Mouse (Mus musculus): ENCODE results near the gene Myt1l.

The Myt1l gene

DNA sequence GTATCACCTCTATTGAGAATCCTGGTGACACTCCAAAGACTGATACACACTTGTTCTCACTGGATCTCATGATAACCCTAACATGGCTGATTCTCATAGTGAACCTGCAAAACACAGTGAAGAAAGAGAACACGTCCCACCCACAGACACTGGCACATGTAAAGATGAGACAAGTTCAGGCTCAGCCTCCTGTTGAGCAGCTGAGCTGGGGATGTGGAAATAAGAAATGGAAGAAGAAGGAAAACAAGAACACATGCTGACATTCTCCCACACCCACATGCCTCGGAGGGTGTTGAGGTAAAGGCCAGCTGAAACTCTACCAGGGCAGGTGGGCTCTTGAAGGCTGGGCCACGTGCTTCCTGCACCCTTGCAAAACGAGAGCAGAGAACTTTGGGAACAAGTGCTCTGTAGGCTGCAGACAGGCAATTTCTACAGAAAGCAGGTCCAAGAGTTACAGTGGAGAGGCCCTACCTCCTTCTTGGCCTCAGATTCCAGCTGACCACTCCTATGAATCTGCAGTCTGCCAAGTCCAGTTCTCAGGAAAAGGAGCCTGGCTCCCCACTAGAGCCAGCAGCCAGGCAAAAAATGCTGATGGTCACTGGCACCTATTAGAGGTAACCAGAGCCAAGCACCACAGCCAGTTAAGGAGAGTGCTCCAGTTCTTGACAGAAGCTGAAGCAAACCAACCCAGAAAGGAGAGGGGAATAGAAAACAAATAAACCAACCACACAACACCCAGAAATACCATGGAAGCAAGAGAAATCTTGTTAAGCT, 376.1 kb downstream of the Myt1l start:
- DNase-seq (ENCODE audit: low read depth, low spot score), result no peak

DNA sequence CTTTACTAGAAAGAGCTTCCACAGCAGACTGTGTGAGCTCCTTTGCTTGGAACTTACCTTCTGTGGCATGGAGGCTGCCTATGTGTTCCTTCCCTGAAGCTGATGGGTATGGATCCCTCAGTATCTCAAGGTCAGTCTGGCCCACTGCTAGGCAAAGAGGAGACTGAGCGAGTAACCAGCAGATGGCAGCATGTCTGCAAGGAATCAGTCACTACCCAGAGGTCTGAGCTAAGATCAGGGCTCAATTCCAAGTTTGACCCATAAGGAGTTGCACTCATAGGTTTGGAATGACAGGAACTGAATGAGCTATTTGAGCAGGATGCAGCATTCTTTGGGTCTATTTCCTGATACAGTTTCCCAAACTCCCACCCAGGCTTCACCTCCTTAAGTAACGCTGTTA, 378.9 kb downstream of the Myt1l start:
- DNase-seq (ENCODE audit: low read depth, low spot score), result no peak

DNA sequence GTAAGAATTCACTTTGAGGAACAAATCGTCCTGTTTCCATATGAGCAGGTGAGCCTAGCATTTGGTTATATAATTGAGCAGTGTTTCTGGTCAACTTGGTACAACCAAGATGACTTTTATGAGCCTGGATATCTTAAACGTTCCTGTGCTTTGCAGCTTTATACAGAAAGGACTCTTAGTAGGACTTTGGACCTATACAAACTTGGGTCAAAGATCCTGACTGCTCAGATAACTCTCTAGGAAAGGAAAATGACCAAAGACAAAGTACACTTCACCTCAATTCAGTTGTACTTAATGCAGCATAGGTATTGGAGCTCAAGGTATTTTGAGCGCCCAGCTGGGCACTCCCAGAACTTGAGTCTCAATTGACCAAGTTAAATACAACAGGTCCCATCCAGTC, 388.0 kb downstream of the Myt1l start:
- no peak for DNase-seq (ENCODE audit: low read depth, low spot score)

DNA sequence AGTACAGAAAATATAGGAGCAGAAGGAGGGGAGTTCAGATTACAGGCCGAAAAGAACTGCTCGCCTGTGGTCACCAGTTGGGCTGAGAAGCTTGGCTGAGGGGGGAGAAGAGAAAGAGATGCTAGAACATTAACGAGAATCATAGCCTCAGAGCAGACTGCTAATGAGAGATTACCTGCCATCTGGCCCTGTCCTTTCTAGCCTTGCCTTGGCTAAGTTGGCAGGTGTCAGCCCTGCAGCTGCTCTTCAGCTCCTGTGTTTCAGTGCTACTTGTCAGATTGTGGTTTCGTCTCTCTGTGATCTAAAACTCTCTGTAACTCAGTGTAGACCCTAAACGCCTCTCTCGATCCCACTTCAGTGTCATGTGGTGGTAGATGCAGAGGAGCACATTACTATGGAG, 388.6 kb downstream of the Myt1l start:
- no peak for DNase-seq (ENCODE audit: low read depth, low spot score)

DNA sequence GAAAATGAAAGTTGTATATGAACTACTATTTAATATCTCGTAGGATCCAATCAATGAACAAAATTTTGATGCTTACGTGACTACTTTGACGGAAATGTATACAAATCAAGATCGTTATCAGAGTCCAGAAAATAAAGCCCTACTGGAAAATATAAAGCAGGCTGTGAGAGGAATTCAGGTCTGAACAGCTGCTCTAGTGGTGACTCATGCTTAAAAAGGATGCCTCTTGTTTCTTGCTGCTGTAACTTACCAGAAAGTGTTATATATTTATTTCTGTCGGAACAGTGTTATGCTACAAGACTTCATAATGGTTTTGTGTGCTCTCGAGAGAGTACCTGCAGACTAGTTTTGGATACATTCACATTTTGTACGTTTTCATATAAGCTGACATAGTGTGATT, 392.1 kb downstream of the Myt1l start:
- DNase-seq (ENCODE audit: low read depth, low spot score), result no peak

DNA sequence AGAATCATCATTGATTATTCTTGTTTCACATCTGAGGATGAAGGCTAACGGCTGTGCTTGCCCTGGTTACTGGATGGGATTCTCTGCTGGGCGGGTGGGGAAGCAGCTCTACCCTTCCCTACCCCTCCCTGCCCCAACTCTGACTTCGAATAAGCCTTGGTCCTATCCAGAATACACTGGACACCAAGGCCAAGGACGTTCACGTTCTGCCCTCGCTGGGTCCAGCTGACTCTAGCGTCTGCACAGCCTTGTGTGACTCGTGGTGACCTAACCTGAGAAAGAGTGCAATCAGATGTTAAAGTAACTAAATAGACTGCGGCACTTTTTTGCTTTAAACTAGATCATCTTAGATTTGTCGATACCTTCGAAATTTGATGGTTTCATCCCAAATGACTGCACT, 393.3 kb downstream of the Myt1l start:
- no peak for DNase-seq (ENCODE audit: low read depth, low spot score)

DNA sequence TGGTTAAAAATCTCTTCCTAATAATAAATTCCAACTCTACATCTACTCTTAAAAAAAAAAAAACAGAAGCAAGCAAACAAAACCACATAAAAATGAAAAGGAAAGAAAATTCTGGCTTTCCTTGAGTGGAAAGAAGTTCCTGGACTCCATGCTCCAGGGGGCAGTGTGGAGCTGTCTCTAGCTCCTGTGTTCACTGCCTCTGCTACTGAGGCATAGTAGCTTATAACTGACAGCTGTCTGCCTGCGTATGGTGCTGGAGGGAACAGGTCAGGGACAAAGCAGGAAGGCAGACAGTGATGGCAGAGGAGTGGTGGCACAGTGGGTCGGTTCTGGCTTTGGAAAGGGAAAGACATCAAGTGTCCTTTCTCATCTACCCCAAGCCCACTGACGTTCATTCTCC, 398.7 kb downstream of the Myt1l start:
- no peak for DNase-seq (ENCODE audit: low read depth, low spot score)

DNA sequence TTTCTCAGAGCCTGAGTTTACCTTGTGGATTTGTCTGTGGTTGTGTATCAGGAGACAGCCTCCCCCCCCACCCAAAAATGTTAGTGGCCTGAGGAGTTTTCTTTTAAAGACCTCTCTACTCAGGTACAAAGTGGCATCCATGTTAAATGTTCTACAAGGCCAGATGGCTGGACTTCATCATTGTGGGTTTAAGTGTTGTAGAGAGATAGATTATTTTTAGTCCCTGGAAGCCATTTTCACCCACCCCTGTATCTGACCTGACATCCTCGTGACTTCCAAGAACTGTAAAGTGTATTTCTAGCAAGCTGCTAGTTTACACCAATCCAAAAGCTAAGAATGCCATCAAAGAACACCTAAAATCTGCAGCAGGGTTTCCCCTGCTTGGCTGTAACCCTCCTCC, 402.4 kb downstream of the Myt1l start:
- no peak for DNase-seq (ENCODE audit: low read depth, low spot score)

DNA sequence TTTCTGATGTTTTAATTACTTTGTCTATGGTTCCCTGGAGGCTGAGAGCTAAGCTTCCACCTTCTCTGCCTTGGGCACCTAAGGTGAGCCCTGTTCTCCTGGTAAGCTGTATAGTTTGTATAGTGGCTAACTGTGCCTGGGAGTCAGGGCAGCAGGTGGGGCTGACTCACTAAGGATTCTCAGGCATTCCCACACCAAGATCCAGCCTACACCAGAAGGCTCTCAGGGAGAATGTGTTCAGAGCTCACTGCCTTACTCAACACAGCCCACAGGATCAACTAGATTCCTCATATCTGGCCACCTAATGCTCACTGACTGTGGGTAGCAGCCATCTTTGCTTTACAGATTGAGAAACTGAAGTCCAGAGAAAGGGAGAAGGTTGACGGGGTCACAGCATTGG, 404.8 kb downstream of the Myt1l start:
- DNase-seq (ENCODE audit: low read depth, low spot score), result no peak

DNA sequence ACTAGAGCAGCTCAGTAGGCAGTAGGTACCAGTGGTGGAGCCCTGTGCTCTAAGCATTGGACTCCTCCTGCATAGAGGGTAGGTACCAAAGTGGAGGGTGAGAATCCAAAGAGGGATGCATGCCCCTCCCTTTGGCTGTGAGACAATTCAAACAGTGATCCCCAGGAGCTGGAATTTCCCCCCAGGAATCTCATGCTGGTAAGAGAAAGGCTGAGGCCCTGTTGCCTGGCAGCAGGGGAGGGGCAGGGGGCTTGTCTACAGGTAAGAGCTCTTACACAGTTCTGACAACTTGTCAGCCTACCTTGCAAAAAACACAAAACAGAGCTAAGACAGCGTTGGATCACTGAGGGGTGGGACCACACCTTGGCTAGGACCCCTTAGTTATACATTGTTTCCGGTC, 405.3 kb downstream of the Myt1l start:
- no peak for DNase-seq (ENCODE audit: low read depth, low spot score)

DNA sequence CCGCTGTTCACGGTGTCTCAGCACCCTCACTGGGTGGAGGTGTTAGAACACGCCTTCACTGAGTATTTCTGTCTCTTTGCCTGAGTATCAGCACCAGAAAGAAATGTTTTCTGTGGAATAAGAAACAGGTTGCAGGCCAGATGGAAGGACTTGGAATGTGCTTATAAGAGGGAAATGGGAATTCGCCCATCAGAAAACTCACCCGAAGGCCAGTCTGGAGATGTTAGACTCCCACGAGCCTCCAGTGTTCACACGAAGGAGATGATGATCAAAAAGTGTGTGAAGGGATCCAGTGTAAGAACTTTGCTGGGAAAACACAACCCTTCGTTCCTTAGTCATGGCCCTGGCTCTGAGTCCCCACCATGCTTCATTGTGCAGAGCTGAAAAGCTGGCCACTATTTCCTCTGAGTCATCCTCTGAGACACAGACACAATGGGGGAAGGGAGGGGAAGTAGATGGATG, 406.0 kb downstream of the Myt1l start:
- DNase-seq (ENCODE audit: low read depth, low spot score), result no peak

DNA sequence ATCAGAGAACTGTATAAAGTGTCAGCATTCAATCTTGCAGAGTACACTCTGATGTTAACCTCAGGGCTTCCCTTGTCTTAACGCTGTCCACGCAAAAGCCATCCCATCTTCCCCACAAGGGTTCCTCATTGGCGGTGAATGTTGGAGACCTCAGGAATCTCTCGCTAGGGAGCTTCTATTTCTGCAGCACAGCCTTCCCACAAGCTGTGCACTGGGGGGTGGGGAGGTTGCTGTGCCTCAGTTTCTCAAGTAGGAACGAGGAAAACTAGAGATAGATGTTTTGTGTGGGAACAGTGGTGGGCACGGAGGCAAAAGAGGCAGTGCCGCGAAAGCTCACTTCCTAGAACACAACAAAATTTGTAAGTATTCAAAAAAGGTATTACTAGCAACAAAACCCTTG, 409.1 kb downstream of the Myt1l start, which contains the start of gene Pxdn:
Gene Pxdn (plus strand): TSS at position 301 of the 400 bp plus-strand sequence.
- no peak for DNase-seq (ENCODE audit: low read depth, low spot score)

DNA sequence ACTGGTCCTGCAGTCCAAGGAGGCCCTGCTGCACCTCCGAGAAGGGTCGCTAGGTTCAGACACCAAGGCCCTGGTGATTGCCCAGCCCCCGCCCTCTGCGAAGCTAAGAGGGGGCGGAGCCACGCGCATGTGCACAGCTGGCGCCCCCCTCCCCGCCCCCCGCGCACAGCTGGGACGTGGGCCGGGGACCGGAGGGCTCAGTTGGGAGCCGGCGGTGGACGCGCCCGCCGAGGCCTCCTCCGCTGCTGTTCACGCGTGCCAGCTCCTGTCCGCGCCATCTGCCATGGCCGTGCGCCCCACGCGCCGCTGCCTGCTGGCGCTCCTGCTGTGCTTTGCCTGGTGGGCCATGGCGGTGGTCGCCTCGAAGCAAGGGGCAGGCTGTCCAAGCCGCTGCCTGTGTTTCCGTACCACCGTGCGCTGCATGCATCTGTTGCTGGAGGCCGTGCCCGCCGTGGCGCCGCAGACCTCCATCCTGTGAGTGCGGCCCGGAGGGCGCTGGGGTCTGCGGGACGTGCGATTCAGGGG, 409.7 kb downstream of the Myt1l start:
- DNase-seq (ENCODE audit: low read depth, low spot score), result peak; percentile 14

DNA sequence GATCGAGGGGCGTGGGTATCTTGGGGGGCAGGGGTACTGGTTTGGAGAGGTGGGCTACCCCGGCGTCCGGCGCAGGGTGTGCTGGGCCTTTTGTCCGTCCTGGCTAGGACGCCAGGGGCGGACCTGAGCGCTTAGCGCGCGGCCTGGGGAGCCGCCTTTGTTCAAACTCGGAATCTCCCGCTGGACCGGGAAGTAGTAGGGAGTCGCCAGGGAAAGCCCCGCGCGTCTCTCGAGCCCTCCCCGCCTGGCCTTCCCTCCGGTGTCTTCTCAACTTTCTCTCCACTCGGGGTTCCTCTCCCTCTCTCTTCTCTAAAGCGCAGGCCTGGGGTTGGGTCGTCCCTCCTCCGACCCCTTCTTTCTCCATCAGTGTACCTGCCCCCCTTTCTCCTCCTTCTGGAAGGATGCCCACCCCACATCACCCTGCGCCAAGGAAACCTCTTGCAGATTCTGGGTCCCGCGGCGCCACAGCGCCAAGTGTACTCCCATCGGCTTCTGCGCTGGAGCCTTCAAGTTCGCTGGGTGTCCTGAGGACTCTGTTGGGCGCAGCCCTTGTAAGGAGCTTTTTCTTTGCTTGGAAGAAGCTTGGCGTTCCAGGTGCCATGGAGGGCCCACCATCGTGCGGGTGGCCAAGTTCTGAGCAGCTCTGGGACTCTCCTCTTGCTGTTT, 410.3 kb downstream of the Myt1l start:
- peak; percentile 16 for DNase-seq (ENCODE audit: low read depth, low spot score)

DNA sequence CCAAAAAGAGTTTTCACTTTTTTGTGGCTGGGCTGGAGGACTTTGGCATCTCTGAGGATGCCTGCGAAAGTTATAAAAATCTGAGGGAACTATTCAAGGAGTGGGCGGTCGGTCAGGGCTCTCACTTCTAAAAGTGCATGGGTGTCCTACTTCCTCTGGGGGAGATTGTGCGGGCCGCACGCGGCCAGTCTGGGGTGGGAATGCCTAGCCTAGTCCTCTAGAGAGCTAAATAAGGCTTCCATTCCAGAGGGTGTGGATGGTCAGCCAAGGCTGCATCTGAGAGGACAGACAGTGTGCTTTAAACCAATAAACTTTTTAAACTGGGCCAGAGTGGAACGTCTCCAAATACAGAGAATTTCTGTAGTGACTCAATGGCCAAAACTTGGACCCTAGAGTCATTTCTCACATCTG, 411.1 kb downstream of the Myt1l start:
- no peak for DNase-seq (ENCODE audit: low read depth, low spot score)

DNA sequence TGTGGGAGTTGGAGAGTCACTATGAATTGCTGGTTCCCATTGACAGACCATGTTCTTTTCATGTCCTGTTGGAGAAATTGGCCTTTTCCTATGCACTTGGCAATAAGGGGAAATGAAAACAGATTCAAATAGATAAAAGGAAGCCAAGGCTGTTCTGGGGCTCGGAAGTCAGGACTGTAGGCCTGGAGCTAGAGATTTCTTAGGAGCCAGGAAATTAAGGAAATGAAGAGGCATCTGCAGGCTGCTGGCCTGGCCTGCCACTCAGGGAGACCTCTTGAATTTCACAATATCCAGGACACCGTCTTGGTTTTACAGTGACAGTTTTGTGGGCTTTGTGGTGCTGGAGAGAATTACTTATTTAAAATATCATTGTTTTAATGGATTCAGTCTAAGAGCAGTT, 414.3 kb downstream of the Myt1l start:
- DNase-seq (ENCODE audit: low read depth, low spot score), result no peak

DNA sequence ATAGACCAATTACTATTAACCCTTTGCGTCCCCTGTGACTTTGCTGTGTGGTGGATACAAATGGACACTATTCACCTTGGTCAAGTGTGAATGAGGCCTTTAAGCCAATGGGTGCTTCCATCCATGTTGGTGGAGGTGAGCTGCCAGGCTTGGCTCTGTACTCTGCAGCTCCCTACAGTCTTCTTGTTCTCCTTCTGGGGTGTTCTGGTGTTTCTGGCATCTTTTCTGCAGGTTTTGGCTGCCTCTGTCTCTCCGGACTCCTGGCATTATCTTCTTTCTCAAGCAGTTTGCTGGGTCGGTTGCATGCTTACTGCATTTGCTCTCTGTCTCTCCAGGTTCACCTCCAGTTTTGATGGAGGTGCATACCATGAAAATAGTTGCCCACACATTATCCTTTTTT, 416.5 kb downstream of the Myt1l start:
- DNase-seq (ENCODE audit: low read depth, low spot score), result no peak

DNA sequence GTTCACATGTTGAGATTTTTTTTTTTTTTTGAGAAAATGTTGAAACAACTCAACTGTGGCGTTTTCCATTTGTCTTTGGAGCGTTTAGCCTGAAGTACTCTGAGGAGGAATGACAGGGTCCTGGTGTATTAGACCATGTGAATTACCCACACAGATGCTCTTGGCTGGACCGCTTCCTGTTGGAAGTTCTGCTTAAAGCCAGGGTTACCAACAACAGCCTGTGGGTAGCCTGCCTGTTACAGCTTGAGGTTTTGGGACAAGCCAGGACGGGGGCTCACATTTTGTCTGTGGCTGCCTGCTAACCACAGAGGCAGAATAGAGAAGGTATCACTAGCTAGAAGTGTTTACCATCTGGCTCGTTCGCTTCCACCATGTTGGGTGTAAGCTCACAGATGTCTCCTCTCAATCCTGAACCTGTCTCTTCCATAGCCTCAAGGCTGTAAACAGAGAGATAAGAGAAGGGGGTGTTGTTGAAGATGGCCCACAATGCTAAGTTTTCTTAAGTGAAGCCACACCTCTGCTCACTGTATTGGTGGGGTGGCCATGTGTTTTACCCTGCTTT, 417.1 kb downstream of the Myt1l start:
- no peak for DNase-seq (ENCODE audit: low read depth, low spot score)

DNA sequence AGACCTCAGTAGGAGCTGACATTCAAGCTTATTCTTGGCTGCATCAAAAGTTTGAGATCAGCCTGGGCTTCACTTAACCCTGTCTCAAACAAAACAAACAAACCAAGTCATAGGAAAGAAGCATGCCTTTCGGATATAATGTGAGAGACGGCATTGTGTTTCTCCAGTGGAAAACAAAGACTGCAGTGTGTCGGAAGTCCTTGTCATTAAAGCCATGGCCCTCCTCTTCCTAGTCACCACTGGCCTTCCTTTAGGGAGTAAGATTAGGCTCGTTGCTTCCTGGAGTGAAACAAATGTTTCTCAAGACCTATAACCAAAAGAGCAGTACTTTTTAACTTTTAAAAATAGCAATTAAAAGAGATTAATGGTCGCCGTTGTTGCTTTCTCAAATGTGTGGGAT, 422.9 kb downstream of the Myt1l start:
- no peak for DNase-seq (ENCODE audit: low read depth, low spot score)

DNA sequence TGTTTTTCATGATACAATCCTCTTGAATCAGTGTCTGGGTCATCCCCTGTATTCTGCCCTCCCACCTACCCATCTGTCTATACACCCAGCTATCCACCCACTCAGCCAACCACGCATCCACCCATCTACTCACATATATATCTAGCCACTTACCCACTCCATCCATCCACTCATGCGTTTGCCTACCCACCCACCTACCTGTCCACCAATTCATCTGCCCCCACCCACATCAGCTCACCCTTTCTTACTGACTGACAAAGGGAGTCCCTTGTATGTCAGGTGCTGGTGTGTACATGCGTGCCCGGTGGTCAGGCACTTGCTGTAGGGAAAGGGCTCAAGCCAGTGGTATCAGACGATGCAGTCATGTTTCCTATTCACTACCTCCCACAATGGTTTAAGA, 423.3 kb downstream of the Myt1l start:
- DNase-seq (ENCODE audit: low read depth, low spot score), result no peak

DNA sequence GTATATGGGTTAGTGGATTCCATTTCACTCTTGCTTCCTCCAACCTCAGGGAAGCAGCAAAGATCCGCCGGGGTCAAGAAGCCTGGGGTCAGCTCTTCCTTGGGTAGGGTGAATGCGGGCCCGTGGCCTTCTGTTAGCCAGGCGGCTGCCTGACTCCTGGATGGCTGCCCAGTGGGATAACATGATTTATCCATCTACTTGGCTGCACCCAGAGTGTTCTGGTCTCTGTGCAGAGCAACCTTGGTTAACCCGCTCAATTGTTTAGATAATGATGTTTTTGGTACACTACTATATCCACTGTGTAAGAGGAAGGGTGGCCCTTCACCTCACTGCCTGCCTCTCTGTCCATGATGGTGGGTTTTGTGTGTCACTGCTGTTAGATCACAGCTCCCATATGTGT, 423.9 kb downstream of the Myt1l start:
- DNase-seq (ENCODE audit: low read depth, low spot score), result no peak

DNA sequence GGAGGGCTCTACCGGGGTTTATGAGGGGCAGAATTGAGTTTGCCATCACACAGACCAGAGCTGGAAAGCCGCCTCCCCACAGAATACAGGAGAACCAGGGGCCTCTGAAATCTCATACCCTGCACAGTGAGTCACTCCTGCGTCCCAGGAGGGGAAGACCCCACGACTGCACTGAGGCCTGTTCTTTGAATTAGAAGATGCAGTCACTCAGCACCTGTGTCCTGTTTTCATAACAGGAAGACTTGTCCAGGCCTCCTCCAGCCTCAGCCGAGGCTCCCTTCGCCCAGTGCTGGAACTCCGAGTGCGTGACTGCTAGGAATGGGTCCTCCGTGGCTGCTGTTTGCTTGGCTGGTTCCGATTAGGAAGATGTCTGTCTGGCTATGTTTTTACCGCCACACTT, 425.8 kb downstream of the Myt1l start:
- DNase-seq (ENCODE audit: low read depth, low spot score), result no peak

DNA sequence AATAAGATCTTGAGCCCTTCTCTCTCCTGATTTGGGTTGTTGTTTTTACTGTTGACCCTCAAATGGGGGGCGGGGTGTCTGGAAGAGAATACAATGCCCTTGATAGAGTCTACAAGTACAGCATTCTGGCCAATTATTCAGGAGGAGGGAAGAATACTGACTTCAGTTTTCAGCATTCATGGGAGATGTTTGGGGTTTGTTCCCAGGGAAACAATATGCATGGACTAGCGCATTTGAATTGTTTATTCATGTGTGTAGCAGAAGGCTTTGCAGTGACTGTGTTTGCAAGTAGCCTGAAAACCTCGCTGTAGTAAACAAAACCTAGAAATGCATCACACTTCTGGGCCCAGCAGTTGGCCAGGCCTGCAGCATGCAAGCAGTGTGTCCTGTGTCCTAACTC, 426.3 kb downstream of the Myt1l start:
- DNase-seq (ENCODE audit: low read depth, low spot score), result no peak

Data from WW6 (cell line).